Mouse (Mus musculus) thymus, postnatal 36 days (tissue): ENCODE measurements around the gene Ociad1.

Source experiments
- DNase-seq, 2 experiments: peaks; one replicate each; pipeline ENCODE4 v3.0.0; 2022; ENCODE audit warnings: mixed read lengths in 2 of 2

Gene Ociad1

DNA sequence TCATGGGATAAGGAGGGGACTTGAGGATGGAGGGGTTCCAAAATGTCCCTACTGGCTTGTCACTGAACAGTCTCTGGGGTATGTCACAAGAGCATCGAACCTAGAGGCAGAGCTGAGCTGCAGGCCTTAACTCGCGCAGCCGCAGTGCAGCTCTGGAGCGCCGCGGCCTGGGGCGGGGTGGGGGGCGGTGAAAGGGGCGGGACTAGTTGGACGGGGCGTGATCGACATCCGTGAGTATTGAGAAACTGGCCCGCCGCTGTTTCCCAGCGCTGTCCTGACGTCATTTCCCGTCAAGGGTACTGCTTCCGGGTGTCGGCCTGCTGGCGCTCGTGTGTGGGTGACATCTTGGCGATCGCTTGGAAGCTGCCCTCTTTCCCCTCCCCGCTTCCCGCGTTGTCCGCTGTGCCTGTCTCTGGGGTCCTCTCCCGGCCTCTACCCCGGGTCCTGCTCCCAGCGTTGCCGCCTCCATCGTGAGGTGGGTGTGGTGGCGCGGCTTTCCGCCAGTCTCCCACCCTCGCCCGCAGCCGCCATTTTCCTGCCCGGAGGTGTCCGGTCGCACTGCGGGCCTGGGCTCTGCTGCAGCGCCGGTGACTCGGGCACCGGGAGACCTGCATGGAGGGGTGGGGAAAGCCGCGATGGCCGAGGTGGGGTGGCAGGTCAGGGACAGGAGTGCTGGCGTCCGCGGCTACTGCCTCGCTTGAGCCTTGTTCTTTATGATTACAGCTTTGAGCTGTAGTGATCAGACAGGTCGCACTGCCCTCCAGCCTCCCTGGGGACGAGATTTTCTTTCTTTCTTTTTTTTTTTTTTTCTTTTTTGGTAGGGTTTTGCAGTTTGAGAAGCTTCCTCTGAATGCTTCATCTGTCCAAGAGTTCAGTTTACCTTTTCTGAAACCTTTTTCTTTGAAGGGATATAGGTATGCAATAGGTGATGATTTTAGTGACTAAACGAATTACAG, at the start of gene Ociad1:
Gene Ociad1 (plus strand): TSS at position 283 of the 956 bp plus-strand sequence.
- peak; percentile 90 to 94 for DNase-seq

DNA sequence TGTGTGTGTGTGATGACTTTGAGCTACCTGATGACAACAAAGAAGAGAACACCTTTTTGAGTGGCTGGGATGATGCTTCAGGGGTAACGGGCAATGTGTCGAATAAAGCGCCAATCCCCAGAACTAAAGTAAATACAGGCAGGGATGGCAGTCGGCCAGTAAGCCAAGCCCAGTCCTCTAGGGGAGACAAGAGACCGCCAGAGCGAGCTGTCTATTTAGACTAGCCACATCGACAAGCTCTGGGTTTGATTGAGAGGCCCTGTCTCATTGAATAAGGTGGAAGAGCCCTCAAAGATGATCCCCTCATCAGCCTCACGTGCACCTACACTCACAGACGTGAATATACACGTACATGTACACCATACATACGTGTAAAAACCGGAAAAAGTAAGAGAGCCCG, 48.2 kb upstream of the Ociad1 start:
- no peak for DNase-seq

DNA sequence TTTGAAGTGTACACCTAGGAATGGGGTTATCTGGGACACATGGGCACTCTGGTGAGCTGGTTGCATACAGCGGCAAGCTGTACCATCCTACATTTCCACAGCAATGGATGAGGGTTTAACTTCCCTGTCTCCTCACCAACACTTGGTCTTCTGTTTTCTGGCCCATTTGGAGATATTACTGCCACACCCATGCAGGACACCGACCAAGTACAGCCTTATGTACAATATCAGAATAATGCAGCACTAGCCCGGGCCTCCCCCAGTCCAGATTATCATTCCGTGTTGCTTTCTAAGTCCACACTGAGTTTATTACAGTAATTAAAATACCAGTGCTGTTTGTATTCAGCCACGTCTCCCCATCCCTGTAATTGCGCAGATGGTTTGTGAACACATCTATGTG, 46.2 kb upstream of the Ociad1 start:
- no peak for DNase-seq

DNA sequence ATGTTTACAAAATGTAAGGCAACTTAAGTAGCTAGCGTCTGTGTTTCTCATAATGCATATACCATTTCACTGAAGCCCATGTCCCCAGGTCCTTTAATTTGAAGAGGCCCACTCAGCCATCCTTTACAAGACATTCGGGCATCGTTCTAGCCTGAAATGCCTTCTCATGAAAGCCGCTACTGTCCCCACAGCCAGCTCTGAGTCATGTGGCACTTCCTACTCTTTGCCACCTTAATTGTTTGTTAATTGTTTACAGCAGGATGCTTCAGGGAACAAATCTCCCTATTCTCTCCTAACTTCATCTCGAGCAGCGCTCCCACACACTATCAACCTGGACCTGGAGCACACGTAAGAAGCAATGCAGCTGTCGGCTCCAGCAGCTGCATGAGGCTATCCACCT, 44.4 kb upstream of the Ociad1 start:
- DNase-seq, result no peak

DNA sequence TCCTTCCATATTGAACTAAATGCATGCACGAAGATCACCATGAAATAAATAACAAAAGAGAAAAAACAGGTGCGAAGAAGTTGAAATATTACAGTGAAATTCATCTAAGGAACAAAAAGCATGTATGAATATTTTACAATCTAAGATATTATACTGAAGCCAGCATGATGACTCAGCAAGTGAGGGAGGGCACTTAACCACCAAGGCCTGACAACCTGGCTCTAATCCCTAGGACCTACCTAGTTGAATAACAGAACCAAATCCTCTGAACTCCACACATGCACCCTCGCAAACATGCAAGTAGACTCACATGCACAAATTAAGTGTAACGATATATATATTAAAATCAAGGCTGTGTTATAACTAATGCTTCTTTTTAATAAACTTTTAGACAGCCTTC, 43.2 kb upstream of the Ociad1 start:
- DNase-seq, result no peak

DNA sequence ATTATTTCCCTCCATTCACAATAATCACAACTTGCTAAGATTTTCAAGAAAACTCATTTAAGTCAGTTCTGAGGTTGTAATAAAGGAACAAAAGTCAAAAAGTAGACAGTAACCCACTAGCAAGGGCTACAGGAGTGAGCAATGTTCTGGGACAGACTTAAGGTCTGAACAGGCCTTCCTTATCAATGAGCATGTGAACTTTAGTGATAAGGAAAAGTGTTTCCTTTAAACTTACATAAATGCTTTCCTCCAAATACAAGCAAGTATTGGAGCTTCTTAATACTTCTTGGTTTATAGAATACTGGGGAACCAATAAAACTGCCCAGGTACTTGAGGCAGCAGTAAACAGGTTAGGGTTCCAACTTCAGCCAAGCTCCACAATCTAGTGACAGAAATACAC, 39.8 kb upstream of the Ociad1 start:
- DNase-seq, result no peak

DNA sequence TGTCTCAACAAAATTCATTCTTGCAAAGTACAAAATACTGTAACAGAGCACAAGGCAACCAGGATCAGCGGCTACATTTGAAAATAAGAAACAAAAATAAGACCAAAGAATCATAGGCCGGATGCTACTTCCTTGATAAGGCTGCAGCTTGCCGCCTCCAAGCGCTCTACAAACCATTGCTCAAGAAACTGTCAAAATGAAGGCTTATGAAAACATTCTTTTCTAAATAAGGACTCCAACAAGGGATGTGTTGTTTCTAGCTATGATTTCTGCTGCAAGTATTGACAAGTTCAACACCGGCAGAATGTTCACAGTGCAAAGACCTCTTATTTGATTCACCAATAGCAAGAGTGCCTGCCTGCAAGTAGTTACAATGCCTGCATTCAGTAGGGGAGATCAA, 37.9 kb upstream of the Ociad1 start:
- no peak for DNase-seq

DNA sequence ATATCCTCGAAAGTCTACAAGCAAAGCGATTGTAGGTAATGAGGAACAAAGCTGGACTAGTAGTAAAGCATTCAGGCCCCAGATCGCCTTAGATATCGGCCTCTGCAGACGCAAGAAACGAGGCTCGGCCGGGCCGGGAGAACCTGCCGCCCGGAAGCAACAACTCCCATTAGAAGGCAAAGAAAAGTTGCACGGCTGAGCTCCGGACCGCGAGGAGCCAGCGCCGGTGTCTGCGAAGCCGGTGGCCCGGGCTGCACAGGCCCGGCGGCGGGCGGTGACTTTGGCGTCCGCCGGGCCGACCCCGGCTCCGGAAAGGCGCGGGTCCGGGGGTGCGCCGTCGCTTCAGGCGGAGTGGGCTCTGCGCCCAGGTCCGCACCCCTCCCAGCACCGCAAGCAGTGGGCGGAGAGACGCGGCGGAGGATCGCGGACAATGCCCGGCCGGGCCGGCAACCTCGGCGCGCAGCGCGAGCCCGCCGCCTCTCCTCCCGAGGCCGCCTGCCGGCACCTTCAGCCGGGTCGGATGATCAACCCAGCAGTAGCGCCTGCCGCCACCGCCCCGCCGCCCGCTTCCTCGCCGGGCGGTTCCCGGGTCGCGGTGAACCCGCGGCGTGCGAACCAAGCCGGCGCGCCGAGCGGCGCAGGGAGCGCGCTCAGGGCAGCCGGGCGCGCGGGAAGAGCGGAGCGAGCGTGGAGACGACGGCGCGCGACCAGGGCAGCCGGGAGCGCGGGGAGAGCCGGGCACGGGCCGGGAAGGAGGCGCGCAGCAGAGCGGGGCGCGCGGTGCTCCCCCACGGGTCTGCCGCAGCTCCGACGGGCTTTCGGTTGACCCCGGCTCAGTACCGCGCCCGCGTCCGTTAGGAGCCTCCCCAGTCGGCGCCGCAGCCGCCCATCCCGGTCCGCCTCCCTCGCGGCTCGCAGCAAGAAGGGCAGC, 37.0 kb upstream of the Ociad1 start:
- DNase-seq, result peak; percentile 56 to 69

DNA sequence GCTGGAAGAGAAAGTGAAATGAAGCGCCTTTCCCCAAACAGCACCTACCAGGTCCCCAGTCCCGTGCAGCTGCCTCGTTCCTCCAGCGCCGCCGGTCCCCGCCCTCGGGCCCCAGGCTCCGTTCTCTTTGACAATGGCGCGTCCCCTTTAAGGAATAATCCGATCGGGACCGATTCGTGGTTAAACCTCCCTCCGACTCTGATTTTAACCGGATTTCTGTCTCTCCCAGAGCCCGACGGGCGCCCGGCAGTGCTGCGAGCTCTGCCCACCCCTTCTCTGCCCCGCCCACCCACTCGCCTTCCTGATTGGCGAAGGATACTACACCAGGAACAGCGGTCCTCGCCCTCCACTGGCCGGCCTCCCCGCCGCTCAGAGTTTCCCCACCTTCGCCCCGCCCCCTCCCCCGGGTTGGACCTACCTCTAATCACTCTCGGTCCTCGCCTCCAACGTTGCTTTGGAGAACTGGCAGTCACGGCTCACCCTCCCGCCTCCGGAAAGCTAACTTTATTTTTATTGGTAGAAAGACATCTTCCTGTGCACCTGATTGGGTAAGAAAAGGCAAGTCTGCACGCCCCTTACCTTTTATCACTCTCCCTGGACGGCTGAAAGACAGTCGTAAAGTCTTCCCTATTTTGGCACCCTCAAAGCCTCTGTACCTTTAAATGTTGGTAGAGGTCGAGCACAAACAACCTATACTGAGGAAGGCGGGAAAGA, 36.1 kb upstream of the Ociad1 start, which contains the start of gene Fryl:
Gene Fryl (minus strand): TSS at position 268 of the 714 bp plus-strand sequence.
- DNase-seq, result peak; percentile 93 to 95

DNA sequence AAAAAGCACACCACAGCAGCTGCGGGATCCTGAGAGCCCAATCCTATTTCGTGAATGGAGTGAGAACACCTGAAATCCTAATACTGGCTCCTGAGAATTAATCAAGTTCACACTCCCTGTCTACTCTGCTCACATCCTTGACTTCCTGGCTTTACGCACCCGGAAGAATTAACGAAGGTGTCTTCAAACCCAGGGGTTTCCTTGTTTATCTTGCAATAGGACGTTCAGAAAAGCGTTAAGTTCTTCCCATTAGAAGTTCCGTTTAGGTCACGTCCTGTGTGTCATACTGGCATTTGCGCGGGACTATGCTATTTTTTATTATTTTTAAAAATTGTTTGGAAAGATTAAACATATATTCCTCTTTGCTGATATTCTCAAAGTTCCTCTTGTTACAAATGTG, 35.5 kb upstream of the Ociad1 start:
- DNase-seq, result no peak

DNA sequence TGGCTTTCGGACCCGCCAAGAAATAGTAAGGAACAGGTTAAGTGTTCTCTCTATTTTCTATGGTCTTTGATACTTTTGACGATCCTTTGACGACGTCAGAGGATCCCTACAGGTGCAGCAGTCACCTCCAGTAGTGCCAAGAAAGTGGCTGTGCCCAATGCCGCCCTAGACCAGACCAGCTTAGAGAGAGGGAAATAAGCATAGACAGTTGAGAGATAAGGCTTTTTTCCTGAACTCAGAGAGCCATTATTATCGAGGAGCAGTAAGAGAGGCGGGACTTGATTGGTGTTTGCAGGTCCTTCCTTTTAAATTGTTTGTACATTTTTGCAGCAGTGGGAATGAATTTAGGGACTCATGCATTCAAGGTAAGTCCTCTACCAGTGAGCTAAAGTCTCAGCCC, 34.9 kb upstream of the Ociad1 start:
- no peak for DNase-seq

DNA sequence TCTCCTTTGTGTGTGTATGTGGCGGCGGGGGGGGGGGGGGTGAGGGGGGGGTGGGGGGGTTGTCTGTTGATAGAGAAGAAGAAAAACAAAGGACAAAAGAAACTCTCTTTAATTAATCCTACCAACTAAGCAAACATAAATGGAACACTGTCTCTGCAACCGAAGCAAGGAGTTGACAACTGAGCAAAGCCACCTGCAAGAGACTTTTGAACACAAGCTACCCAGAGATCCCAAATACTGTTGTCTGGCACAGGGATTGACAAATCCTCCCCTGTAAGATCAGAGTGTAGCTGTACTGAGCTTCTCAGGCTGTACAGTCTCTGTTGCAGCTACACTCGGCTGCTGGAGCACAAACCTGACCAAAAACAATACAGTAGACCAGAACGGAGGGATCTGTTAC, 28.5 kb upstream of the Ociad1 start:
- DNase-seq, result no peak

DNA sequence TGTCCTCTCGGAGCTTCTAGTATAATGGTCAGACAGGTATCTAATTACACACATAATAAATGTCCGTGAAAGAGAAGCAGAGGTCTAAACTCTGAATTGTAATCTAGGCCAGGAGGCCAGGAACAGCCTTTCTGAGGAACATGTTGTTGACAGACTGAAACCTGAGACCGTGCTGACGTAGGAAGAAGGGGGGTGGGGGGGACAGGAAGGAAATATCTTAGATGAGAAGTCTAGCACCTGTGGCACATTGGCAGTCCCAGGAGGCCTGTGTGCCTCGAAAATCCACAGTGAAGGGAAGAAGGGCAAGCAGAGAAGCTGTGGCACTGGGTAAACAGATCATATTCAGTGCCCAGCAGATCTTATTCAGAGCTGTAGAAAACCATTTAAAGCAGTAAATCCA, 27.1 kb upstream of the Ociad1 start:
- peak; percentile 55 to 76 for DNase-seq

DNA sequence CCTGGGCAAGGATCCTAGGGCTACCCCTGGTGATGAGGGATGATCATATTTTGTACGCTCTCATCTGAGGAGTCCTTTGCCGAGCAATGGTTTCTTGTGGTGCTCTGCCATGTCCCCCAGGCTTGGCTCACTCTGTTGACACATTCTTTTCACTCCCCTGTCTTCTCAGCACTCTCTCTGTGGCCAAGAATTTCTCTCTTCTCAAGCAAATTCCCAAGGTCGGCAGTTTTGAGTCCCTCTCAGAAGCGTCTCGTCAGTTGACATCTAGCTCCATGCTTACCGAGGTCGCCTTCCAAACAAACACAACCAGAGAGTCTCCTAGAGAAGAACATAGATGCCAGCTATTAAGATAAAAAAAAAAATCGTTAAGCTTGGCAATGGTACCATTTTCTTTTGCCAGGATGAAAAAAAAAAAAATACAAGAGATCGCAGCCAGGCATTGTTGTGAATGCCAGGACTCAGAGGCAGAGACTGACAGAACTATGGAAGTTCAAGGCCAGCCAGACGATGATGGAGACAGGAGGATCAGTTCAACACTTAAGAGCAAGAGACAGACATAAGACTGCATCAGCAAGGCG, 23.9 kb upstream of the Ociad1 start:
- DNase-seq, result no peak

DNA sequence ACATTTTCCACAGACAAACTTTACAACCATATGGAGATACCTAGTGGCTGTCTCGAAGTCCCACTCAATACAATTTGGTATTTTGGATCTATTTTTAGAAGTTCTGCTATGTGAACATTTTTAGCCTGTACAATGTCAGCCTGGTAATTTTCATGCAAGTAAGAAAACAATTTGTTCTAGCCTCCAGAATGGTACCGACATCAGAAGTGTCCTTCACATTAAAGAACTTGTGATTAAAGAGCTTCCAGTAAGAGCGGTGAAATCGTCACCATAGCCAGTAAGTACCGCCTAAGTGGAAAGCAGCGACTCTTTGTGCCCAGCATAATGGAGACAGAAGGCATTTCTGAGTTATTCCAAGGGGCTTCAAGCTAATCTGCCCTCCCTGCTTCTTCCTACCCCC, 22.0 kb upstream of the Ociad1 start:
- DNase-seq, result no peak

DNA sequence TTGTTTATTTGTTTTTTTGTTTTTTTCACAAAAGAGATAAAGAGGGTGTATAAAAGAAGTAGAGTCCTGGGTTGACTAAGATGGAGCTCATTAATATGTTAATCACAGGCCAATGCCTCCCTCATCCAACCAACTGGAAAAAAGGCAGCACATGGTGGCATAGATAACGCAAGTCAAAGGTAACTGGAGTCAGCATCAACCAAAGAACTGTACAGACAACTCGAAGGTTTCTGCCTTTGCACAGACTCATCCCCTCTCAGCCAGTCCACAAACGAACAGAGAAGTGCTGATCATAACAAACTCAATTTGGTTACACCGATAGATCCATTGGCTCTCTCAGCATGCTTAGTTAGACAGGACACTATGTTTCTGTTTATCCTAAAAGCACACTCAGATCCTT, 19.4 kb upstream of the Ociad1 start:
- no peak for DNase-seq

DNA sequence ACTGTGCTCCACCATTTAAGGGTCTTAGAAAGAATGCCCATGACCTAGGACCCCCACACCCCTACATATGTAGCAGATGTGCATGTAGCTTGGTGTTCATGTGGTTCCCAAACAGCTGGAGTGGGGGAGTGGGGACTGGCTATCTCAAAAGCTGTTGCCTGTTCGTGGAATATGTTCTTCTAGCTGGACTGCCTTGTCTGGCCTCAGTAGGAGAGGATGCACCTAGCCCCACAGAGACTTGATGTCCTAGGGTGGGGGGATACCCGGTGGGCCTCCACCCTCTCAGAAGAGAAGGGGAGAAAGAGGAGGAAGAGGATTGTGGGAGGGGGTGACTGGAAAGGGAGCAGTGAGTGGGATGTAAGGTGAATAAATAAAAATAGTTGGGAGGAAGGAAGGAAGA, 17.6 kb upstream of the Ociad1 start:
- DNase-seq, result no peak

DNA sequence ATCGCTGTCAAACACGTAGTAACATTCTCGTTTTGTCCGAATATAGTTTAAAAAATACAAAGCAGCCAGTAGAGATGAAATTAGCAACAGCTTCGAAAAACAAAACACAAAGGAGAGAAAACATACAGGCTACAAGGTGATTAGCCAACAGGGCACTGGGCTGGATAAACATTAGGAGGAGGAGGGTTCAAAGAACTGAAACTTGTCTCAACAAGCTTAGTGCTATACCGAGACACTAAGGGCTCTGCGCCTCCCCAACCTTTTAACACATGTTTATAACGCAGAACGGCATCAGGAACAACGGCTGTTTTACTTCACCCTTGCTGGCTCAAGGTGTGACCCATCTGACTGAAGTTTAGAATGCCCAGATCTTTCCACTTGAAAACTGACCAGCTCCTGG, 13.4 kb upstream of the Ociad1 start:
- DNase-seq, result no peak

DNA sequence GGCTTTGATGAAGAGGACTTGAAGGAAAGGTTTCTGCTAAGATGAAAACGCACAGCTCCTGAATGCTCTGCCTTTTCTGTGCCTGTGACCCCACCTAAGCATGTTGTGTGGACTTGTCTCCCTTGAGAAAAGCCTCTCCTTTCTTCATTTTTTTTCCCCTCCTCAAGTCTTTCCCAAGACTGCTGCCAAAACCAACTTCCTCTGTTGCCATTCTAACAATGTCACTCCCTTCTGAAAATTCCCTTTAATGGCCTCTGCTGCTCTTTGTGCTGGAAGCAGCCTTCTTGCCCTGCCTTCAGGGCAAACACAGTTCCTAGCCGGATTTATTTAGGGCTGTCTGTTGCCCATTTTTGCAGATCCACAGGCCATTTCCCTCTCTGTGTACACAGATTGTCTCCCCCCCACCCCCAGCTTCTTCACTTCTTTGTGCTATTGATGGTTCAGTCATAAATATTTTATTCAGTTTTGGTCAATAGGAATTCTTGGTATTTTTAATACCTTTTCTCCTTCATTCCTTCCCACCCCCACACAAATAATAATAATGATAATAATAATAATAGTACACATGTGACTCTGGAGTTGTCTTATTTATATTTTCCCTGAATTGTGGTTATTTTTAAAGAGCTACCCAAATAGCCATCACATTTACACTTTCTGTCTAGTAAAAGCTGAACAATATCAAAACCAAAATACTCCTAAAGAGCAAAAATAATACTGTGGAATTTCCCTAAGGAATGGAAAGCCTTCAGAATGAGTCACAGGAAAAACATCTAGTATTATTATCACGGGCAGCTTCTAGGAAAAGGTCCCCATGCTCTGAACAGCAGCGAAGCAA, 12.6 kb upstream of the Ociad1 start:
- DNase-seq, result no peak

DNA sequence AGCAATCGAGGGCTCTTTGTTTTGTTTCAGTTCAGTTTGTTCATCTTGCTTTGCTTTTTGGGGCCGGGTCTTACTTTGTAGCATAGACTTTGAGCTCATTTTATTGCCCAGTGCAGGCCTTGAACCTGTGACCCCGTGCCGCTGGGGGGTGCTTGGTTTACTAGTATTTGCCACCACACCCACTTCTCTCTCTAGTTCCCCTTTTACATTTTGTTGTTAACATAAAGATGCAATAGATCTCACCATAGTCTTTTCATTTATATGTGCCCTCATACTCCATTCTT, 12.1 kb upstream of the Ociad1 start:
- DNase-seq, result no peak

DNA sequence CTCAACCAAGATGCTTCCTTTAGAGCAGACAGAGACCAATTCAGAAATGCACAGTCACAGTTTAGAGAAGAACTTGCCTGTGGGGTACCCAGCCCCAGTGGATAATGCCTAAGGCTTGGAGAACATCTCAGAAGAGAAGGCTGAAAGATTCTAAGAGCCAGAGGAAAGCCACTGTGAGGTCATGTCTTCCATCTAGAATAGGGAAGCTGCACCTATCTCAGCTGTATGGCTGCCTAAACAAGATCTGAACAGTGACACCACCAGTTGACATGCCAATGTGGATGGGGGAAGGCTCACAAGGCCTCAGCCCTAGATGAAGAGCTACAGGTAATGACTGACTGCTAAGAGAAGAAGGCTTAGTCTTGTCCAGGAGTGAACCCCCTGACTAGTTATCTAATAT, 8.5 kb upstream of the Ociad1 start:
- no peak for DNase-seq

DNA sequence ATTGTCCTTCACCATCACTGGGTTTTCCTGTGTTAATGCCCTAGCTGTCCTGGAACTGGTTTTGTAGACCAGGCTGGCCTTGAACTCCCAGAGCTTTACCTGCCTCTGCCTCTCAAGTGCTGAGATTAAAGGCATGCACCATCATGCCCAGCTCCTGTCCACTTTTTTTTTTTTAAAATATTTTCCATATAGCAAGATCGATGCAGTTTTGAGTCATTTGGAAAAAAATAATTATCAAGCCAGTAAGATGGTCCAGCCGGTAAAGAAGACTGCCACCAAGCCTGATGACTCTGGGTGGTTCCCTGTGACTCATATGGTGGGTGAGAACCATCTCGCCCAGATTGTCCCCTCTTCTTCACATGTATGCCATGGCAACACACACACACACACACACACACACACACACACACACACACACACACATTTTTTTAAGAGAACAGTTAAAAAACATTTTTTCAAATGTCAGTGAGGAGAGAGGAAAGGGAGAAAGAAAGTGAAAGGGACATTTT, 7.1 kb upstream of the Ociad1 start:
- DNase-seq, result no peak
